Mouse (Mus musculus) liver, embryonic 14.5 days (tissue): ENCODE results near the gene Sdccag8.

ENCODE experiments used
- CTCF ChIP-seq: IDR thresholded peaks from 2 replicates; pipeline ENCODE4 v1.5.1; 2016; ENCODE audit warnings: antibody characterized with exemption, low read depth, control low read depth
- EP300 ChIP-seq: IDR thresholded peaks from 2 replicates; pipeline ENCODE4 v1.6.1; 2016; ENCODE audit warnings: antibody characterized with exemption, low read depth

- TF ChIP-seq CTCF: no peak
- TF ChIP-seq EP300: no peak
Observed at GRCm38 (mm10) chr1:177051366-177051963, 237.0 kb downstream of the Sdccag8 start.
